Mouse (Mus musculus) kidney, postnatal 36 days (tissue): Measurements from ENCODE around the gene Mageh1.
"Not testable (repeated sequence)": the region's sequence is repeated elsewhere in the genome, so short reads cannot be mapped to it uniquely, and the experiment has no call there.

Source experiments
- DNase-seq, 2 experiments: peaks; one replicate each; pipeline ENCODE4 v3.0.0; 2021 to 2022; ENCODE audit warnings: mixed read lengths in 2 of 2

Gene Mageh1

GRCm38 (mm10) chrX:153037087-153037971, at the start of gene Mageh1:
TSS of gene Mageh1 (minus strand) at chrX:153037575.
- DNase-seq, result peak; percentile 83 to 88

DNA sequence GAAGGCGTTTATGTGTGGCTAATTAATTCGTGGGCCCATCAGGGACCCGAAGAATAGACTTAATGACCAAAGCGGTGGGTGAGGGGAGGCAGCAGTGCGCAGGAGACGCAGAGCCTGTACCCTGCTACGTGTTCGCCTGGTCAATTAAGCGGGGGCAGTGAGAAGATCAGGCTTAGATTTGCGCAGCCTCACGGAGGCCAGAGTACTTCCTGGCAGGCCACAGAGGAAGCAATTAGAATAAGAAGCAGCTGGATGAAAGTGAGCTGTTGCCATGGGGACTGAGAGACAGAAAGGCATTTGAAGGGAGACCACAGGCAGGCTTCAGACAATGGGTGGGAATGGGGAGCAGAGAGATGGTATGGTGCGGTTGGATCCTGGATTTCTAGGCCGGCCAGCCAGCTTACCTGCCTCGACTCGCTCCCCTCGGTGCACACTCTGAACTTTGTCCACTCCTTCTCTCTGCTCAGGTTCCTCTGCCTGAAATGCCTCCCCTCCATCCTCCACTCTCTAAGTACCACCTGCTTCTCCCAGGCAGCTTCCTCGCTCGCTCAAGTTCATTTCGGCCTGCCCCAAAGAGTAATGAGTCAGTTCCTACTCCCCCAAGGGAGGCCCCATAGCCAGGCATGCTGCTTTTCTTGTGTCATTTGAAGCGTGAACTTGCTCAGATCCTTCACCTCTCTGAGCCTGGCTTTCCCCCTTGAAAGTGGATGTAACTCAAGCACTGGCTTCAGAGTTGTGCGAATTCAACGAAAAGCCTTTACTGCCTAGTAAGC, 783 bp upstream of the Mageh1 start:
- DNase-seq, result not testable (repeated sequence)

DNA sequence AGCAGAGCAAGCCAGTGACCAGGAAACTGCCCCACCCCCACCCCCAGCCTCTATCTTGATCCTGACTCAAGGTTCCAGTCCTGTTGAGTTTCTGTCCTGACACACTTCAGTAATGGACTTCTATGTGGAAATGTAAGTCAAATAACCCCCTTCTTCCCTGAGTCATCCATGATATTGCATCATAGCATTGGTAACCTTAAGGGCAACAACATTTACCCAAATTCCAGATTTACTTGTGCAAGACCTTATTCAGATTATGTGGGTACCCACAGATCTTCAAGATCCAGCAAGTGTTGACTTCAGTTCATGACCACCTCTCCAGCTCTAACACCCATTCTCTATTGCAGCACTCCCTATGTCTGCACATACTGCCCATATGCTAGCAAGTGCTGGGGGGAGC, 5.8 kb downstream of the Mageh1 start:
- DNase-seq, result not testable (repeated sequence)

- not testable (repeated sequence) for DNase-seq
Measured at GRCm38 (mm10) chrX:153025709-153026108, 11.7 kb downstream of the Mageh1 start.

- DNase-seq, result not testable (repeated sequence)
Measured at GRCm38 (mm10) chrX:153025255-153025654, 12.1 kb downstream of the Mageh1 start.

DNA sequence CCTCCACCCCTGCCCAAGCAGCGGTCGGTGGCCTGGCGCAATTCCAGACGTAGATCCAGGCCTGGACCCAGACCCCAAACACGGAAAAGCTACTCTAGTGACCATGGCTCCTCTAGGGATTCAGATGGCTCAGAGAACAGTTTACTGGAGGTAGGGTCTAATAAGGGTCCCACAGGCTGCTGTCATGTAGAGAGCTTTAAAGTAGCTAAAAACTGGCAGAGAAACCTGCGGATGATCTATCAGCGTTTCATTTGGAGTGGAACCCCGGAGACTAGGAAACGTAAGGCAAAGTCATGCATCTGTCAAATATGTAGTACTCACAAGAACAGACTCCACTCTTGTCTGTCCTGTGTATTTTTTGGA, 29.7 kb downstream of the Mageh1 start:
- DNase-seq, result no peak

DNA sequence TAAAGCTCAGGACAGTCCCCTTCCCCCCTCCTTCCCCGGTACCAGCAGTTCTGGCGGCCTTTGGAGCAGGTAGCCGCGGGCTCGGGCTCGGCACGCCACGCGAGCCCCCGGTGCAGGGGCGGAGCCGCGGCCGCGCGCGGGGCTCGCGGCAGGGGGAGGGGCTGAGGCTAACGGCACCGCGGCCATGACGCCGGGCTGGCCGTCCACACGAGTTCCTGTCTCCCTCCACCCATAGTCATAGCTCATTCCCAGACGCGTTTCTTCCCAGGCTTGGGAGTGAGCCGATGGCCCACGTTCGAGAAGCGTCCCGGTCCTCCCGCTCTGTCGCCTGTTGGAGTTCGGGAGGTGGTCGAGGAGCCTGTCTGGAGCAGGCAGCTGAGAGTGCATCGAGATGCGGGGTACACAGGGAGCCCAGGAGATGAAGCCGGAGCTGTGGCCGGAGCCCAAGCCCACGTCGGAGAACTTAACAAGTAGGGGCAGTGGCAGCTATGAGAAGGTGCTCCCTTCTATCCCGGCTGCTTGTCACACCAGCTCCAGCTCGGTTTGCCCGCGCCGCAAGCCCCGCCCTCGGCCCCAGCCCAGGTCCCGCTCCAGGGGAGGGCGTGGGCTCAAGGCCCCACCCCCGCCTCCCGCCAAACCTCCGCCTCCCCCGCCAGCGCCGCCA, 30.2 kb downstream of the Mageh1 start:
- DNase-seq, result peak; percentile 42 to 76

DNA sequence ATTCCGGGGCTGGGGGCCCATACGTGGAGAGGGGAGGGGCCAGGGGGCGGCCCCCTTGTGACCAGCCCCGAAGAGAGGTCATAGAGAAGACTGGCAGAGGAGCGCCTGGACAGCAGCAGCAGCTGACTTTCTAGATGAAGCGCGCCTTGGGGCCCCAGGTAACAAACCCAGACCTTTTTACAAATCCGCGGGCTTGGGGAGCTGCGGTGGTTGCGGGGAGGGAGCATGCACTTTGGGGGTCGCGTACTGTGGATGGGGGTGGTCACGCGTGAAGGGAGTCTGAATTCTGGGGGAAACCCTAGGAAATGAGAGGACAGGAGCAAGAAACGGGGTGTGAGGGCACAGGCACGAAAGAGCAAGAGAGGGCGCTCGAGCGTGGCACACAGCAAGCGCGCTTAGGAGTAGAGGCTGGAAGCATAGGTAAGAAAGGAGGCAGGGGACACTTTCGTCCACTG, 31.0 kb downstream of the Mageh1 start, which contains the start of gene Usp51:
TSS of gene Usp51 (plus strand) at position 83 of the 455 bp plus-strand sequence.
- DNase-seq, result peak; percentile 21 to 58

DNA sequence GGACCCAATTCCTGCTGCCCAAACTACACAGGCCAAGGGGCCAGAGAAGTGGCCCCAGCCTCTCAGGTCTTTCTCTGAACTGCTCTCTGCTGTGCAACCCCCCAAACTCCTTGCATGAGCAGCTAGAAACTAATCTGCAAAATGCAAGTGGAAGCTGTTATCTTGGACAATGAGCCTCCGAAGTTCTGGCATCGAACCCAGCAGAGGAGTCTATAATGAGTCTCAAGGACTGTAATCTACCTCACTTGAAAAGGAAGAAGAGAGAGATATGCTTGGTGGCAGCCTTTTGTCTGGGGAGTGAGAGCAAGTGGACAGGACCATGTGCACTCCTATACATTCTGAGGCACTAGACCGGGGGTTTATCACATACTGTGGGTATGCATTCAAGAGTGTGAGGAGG, 41.3 kb downstream of the Mageh1 start:
- not testable (repeated sequence) for DNase-seq

DNA sequence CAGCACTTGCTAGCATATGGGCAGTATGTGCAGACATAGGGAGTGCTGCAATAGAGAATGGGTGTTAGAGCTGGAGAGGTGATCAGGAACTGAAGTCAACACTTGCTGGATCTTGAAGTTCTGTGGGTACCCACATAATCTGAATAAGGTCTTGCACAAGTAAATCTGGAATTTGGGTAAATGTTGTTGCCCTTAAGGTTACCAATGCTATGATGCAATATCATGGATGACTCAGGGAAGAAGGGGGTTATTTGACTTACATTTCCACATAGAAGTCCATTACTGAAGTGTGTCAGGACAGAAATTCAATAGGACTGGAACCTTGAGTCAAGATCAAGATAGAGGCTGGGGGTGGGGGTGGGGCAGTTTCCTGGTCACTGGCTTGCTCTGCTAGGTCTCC, 47.5 kb downstream of the Mageh1 start:
- not testable (repeated sequence) for DNase-seq
